In genomic region chr4:140244835-140245234, GRCm38 (mm10) we compare ENCODE assay signal across 14 mouse cellular contexts. TPM values are rescaled to one million over a fixed set of nuclear protein-coding genes. Genes with fewer than 3 reads are reported as not detected.
DNase-seq lines count a peak whose midpoint lies in the region; ATAC-seq and TF ChIP-seq lines count a peak whose summit lies in the region.
"Had no signal": no experiment of that assay in that cellular context is flagged by ENCODE, and none has a peak within 500 bp of the region (broad histone marks: within the 10 kb centered on the region; RNA-seq: fewer than 3 reads in every experiment).

No protein-coding gene starts in this region.

- no peak for TF ChIP-seq POLR2A in olfactory bulb, adult 2 months (IDR thresholded peaks at IDR 0.05; ENCODE audit: insufficient read depth, low read depth, low read length)

- no peak overlapping the region for H3K4me3 ChIP-seq in lung, embryonic 15.5 days
- peak overlapping the region; percentile 56 for H3K4me3 ChIP-seq in forebrain, embryonic 14.5 days (ENCODE audit: low read depth, low read length)
- H3K4me3 ChIP-seq in midbrain, embryonic 10.5 days: peak overlapping the region; percentile 72
- peak overlapping the region; percentile 79 for H3K4me3 ChIP-seq in olfactory bulb, adult 2 months (ENCODE audit: insufficient read depth, low read depth, low read length)
- H3K4me3 ChIP-seq: embryonic facial prominence, embryonic 15.5 days had no signal

- TF ChIP-seq CTCF in olfactory bulb, adult 2 months (IDR thresholded peaks at IDR 0.05; ENCODE audit: insufficient read depth, low read depth, low read length): no peak

- no peaks in the 10 kb centered on the region for H3K36me3 ChIP-seq in lung, embryonic 15.5 days
- no peaks in the 10 kb centered on the region for H3K36me3 ChIP-seq in forebrain, embryonic 14.5 days (ENCODE audit: control insufficient read depth, insufficient read depth, low read length)
- no peaks in the 10 kb centered on the region for H3K36me3 ChIP-seq in midbrain, embryonic 10.5 days
- H3K36me3 ChIP-seq: embryonic facial prominence, embryonic 15.5 days had no signal

- no peaks in the 10 kb centered on the region for H3K9me3 ChIP-seq in lung, embryonic 15.5 days
- no peaks in the 10 kb centered on the region for H3K9me3 ChIP-seq in forebrain, embryonic 14.5 days (replicated peaks; ENCODE audit: control insufficient read depth, low read length)
- no peaks in the 10 kb centered on the region for H3K9me3 ChIP-seq in midbrain, embryonic 10.5 days (replicated peaks)
- H3K9me3 ChIP-seq: embryonic facial prominence, embryonic 15.5 days had no signal

- H3K27me3 ChIP-seq in lung, embryonic 15.5 days: peaks cover 80% of the 10 kb centered on the region
- H3K27me3 ChIP-seq in forebrain, embryonic 14.5 days (replicated peaks; ENCODE audit: control insufficient read depth, insufficient read depth, low read length): peaks cover 32% of the 10 kb centered on the region
- peaks cover 100% of the 10 kb centered on the region for H3K27me3 ChIP-seq in midbrain, embryonic 10.5 days (ENCODE audit: low read depth, poor library complexity, severe bottlenecking)

- no peak overlapping the region for H3K27ac ChIP-seq in lung, embryonic 15.5 days
- no peak overlapping the region for H3K27ac ChIP-seq in forebrain, embryonic 14.5 days (ENCODE audit: low read depth, low read length)
- no peak overlapping the region for H3K27ac ChIP-seq in midbrain, embryonic 10.5 days (replicated peaks)
- H3K27ac ChIP-seq in olfactory bulb, adult 2 months (ENCODE audit: insufficient read depth, low read depth, low read length): no peak overlapping the region
- H3K27ac ChIP-seq: embryonic facial prominence, embryonic 15.5 days; liver, embryonic 14.5 days; macrophage had no signal

- 2% methylated on average over 10 of the region's 10 CpGs for WGBS in lung, embryonic 15.5 days
- 1% methylated on average over 10 of the region's 10 CpGs for WGBS in forebrain, embryonic 14.5 days
- 2% methylated on average over 10 of the region's 10 CpGs for WGBS in midbrain, embryonic 10.5 days
- WGBS in olfactory bulb, adult 2 months: 3% methylated on average over 10 of the region's 10 CpGs

- no peak for ATAC-seq in lung, embryonic 15.5 days (ENCODE audit: borderline replicate concordance, extremely low read depth, low FRiP score, low TSS enrichment)
- ATAC-seq in forebrain, embryonic 14.5 days: no peak
- no peak for ATAC-seq in megakaryocyte, adult 5-6 weeks (ENCODE audit: poor library complexity, severe bottlenecking)
- ATAC-seq: CD4-positive, CD25-positive, alpha-beta regulatory T cell, adult 4 months had no signal

- H3K4me1 ChIP-seq in lung, embryonic 15.5 days: peaks cover 6% of the 10 kb centered on the region
- peaks cover 17% of the 10 kb centered on the region for H3K4me1 ChIP-seq in forebrain, embryonic 14.5 days (ENCODE audit: control insufficient read depth, insufficient read depth, low read length)
- H3K4me1 ChIP-seq in midbrain, embryonic 10.5 days: peaks cover 83% of the 10 kb centered on the region
- H3K4me1 ChIP-seq in olfactory bulb, adult 2 months (ENCODE audit: control insufficient read depth, insufficient read depth, low read length): peaks cover 45% of the 10 kb centered on the region

- DNase-seq in lung, postnatal 36 days: no peak
- DNase-seq in forebrain, embryonic 14.5 days (ENCODE audit: low spot score): no peak
- no peak for DNase-seq in midbrain, embryonic 10.5 days (ENCODE audit: low spot score)
- DNase-seq in layer of hippocampus, adult 9-10 months (ENCODE audit: low spot score): no peak
- DNase-seq in embryo, embryonic 10.5 days (ENCODE audit: low spot score): no peak

- 0 out of 2 replicates have a peak overlapping the region, but pooled peaks have one; percentile 23 for H3K4me2 ChIP-seq in lung, embryonic 15.5 days
- H3K4me2 ChIP-seq in forebrain, embryonic 14.5 days (ENCODE audit: low read length): peak overlapping the region; percentile 85
- H3K4me2 ChIP-seq: embryonic facial prominence, embryonic 15.5 days; heart, embryonic 11.5 days had no signal

- no peak overlapping the region for H3K9ac ChIP-seq in lung, embryonic 15.5 days
- no peak overlapping the region; the same call in 1 of the 2 replicates for H3K9ac ChIP-seq in forebrain, embryonic 14.5 days (ENCODE audit: low read length)
- H3K9ac ChIP-seq: embryonic facial prominence, embryonic 15.5 days; liver, embryonic 14.5 days had no signal

RNA-seq across cellular contexts. Expression of gene Igsf21, which starts 1.7 kb away (rescaled TPM):
- 0.13 and 0.39 TPM in 2 replicates for polyA plus RNA-seq in lung, embryonic 15.5 days (2015; fragmentation: Nextera tagmentation; extraction: Ambion mirVana)
- polyA plus RNA-seq in forebrain, embryonic 14.5 days (2014; fragmentation: Nextera tagmentation; extraction: Ambion mirVana): 30.0 and 40.3 TPM in 2 replicates
- 9.5 and 19.8 TPM in 2 replicates for polyA plus RNA-seq in midbrain, embryonic 10.5 days (2016; fragmentation: Nextera tagmentation; extraction: Ambion mirVana)
- not detected in 2 replicates for polyA plus RNA-seq in olfactory bulb, adult 2 months (2012; ENCODE audit: insufficient read depth, insufficient read length, low replicate concordance, missing spikeins)
- not detected in 2 replicates for total RNA-seq in megakaryocyte, adult 5-6 weeks (2015)
- total RNA-seq in megakaryocyte, adult 5-6 weeks (2017): not detected in 2 replicates
- total RNA-seq: neutrophil, adult 5-6 weeks had no signal
- polyA plus RNA-seq: CD4-positive, CD25-positive, alpha-beta regulatory T cell, adult 4 months; macrophage had no signal
